Mouse (Mus musculus) midbrain, embryonic 14.5 days (tissue): ENCODE results near the gene Ccm2l. TPM values are rescaled to one million over a fixed set of nuclear protein-coding genes. Genes with fewer than 3 reads are reported as not detected.

Experiments
- ATAC-seq: fragments of 200-750 bp; cut with Nextera tagmentation; 2 replicates; pipeline ENCODE4 v1.8.0; 2017; ENCODE audit warnings: moderate number of reproducible peaks, moderate library complexity; ENCODE audit not compliant: low FRiP score, low TSS enrichment
- DNase-seq: peaks from one replicate; pipeline ENCODE4 v3.0.0-alpha.2; 2015
- H3K27ac ChIP-seq: fragments of 300-500 bp; sonication (generic); replicated peaks from 2 replicates; pipeline ENCODE4 v1.5.1; 2014; ENCODE audit warnings: mild to moderate bottlenecking, low read depth, low read length, moderate library complexity
- H3K27me3 ChIP-seq: fragments of 300-500 bp; sonication (generic); 2 replicates; pipeline ENCODE4 v1.6.1; 2014; ENCODE audit warnings: low read length, control low read depth, mixed read lengths; ENCODE audit not compliant: control insufficient read depth, insufficient read depth
- H3K36me3 ChIP-seq: fragments of 300-500 bp; sonication (generic); 2 replicates; pipeline ENCODE4 v1.6.1; 2014; ENCODE audit warnings: low read length, control low read depth; ENCODE audit not compliant: control insufficient read depth, insufficient read depth
- H3K4me1 ChIP-seq: fragments of 300-500 bp; sonication (generic); 2 replicates; pipeline ENCODE4 v1.6.1; 2014; ENCODE audit warnings: mild to moderate bottlenecking, antibody characterized with exemption, low read length, control low read depth; ENCODE audit not compliant: control insufficient read depth, insufficient read depth
- H3K4me2 ChIP-seq: fragments of 300-500 bp; sonication (generic); 2 replicates; pipeline ENCODE4 v1.6.1; 2014; ENCODE audit warnings: mild to moderate bottlenecking, low read length, moderate library complexity
- H3K4me3 ChIP-seq: fragments of 300-500 bp; sonication (generic); replicated peaks from 2 replicates; pipeline ENCODE4 v1.5.1; 2014; ENCODE audit warnings: low read depth, low read length
- H3K9ac ChIP-seq: fragments of 300-500 bp; sonication (generic); replicated peaks from 2 replicates; pipeline ENCODE4 v1.6.1; 2014; ENCODE audit warnings: mild to moderate bottlenecking, low read length, moderate library complexity
- H3K9me3 ChIP-seq: fragments of 300-500 bp; sonication (generic); 2 replicates; pipeline ENCODE4 v1.6.1; 2016; ENCODE audit warnings: low read length, control low read depth, mixed read lengths; ENCODE audit not compliant: control insufficient read depth
- WGBS: fragments of 180-500 bp; shearing (Covaris S2); extraction: QIAGEN DNeasy Blood & Tissue Kit; methylation state at CpG from one replicate; pipeline ENCODE4 v1.1.7; 2014; 5-methylcytosine and 5-hydroxymethylcytosine counted together
- polyA plus RNA-seq: library from polyadenylated mRNA; unstranded; fragments of >200 nt; fragmentation: Nextera tagmentation; extraction: Ambion mirVana; gene quantifications from 2 replicates; pipeline ENCODE4 v1.2.1, GENCODE M21; 2014

The Ccm2l gene
- polyA plus RNA-seq: 1.5 and 2.0 TPM in 2 replicates

DNA sequence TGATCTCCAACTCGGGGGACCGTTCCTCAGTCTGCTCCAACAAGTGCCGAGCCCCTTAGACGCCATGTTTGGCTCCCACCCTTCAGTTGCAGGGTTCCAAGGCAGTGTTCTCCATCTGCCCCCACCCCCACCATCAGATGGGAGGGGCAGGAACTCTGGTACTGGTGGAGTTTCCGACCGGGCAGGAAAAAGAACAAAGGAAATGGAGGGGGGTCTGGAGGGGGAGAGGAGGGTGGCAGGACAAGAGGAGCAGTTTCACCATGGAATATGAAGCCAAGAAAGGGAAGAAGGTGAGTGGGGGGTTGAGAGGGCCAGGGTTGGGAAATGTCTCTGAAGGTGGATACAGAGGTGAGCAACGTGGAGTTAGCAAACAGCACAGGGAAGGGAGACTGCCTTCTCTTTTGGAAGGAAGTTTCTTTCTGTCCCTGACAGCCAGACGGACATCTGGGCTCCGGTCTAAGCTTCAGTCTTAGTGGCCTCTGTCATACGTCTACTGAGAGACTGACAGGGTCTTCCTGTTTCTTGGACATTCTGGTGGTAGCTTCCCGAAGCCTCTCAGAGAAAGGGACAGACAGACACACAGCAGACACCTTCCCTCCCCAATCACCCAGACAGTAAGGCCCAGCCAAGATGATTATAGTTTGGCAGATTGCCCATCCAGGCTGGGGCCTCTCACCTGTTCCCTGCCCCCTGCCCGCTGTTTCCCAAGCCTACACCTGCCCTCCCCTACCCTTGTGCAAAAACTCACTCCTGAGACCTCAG, at the start of gene Ccm2l:
TSS of gene Ccm2l (plus strand) at position 209 of the 762 bp plus-strand sequence.
- H3K36me3 ChIP-seq: no peaks in the 10 kb centered on the region

DNA sequence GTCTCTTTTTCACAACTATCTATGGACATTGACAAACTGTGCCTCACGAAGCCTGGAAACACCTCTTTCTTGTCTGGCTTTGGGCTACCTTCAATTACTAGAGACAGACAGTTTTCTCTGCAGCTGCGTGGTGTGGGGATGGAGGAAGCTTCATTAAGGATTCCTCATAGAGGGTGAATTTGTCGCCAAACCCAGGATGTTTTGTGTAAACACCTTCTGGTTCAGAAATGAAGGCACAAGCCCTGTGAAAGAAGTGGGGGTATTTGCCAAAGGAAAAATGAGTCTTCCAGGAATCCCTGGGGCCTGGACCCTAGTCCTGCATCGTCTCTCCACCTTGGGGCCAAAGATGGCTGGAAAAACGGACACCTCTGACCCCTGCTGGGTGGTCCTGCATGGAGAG, 49.0 kb upstream of the Ccm2l start:
- H3K27me3 ChIP-seq: no peaks in the 10 kb centered on the region
- no peak overlapping the region for H3K9ac ChIP-seq
- 42% methylated on average over 5 of the region's 5 CpGs for WGBS
- H3K27ac ChIP-seq: no peak overlapping the region
- no peak for DNase-seq
- H3K4me1 ChIP-seq: peaks cover 10% of the 10 kb centered on the region
- H3K4me2 ChIP-seq: no peak overlapping the region
- ATAC-seq: no peak
- no peak overlapping the region for H3K4me3 ChIP-seq
- H3K36me3 ChIP-seq: 0 out of 2 replicates have a peak, but pooled peaks cover 10% of the 10 kb centered on the region
- H3K9me3 ChIP-seq: no peaks in the 10 kb centered on the region

More for the DNA sequence above, at the start of gene Ccm2l:
- Histone ChIP-seq H3K4me1 (0 out of 2 replicates have a peak, but pooled peaks cover 4% of the 10 kb centered on the region), H3K4me3 (no peak within 1 kb of the TSS), H3K9ac (no peak within 1 kb of the TSS), H3K9me3 (no peaks in the 10 kb centered on the region), H3K27ac (no peak within 1 kb of the TSS), H3K4me2 (no peak within 1 kb of the TSS), H3K27me3 (peaks cover 11% of the 10 kb centered on the region)
- DNase-seq: no peak
- 57% methylated on average over 12 of the region's 12 CpGs for WGBS
- ATAC-seq: no peak

DNA sequence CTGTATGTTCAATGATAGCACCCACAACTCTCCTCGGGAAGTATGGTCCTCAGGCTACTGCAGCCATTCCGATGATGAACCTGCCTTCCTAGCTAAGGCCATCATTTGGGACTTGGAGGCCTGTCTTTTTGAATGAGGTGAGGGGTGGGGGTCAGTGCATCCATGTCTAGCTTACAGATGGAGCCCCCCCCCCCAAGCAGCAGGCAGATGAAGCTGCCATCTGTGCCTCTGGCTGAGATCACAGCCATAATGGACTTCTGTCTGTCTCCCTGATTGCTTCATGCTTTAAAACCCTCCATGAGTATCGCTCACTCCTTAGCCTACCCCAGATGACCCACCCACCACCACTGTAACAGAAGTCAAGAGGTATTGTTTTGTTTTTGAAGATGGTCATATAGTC, 46.4 kb upstream of the Ccm2l start:
- no peaks in the 10 kb centered on the region for H3K36me3 ChIP-seq
- no peak overlapping the region for H3K4me3 ChIP-seq
- no peak overlapping the region for H3K4me2 ChIP-seq
- DNase-seq (no peak), ATAC-seq (no peak)
- 93% methylated on average over 3 of the region's 3 CpGs for WGBS
- H3K27me3 ChIP-seq: no peaks in the 10 kb centered on the region
- no peaks in the 10 kb centered on the region for H3K9me3 ChIP-seq
- no peak overlapping the region for H3K9ac ChIP-seq
- H3K4me1 ChIP-seq: peaks cover 3% of the 10 kb centered on the region; the same call in 1 of the 2 replicates
- no peak overlapping the region for H3K27ac ChIP-seq

GRCm38 (mm10) chr2:153021163-153021562, 44.6 kb upstream of the Ccm2l start:
- ATAC-seq: no peak
- 54% methylated on average over 3 of the region's 3 CpGs for WGBS
- no peak overlapping the region for H3K27ac ChIP-seq

GRCm38 (mm10) chr2:153022855-153023254, 42.9 kb upstream of the Ccm2l start:
- Histone ChIP-seq H3K36me3 (no peaks in the 10 kb centered on the region), H3K27me3 (no peaks in the 10 kb centered on the region), H3K4me3 (no peak overlapping the region), H3K27ac (no peak overlapping the region), H3K4me1 (no peaks in the 10 kb centered on the region), H3K9ac (no peak overlapping the region), H3K4me2 (no peak overlapping the region), H3K9me3 (no peaks in the 10 kb centered on the region)
- DNase-seq (no peak), ATAC-seq (no peak)
- WGBS: 68% methylated on average over 4 of the region's 4 CpGs

More at GRCm38 (mm10) chr2:153021163-153021562, 44.6 kb upstream of the Ccm2l start:
- no peak for DNase-seq
- Histone ChIP-seq H3K4me1 (no peaks in the 10 kb centered on the region), H3K9ac (no peak overlapping the region), H3K4me2 (no peak overlapping the region), H3K4me3 (no peak overlapping the region), H3K9me3 (no peaks in the 10 kb centered on the region), H3K27me3 (no peaks in the 10 kb centered on the region), H3K36me3 (no peaks in the 10 kb centered on the region)

DNA sequence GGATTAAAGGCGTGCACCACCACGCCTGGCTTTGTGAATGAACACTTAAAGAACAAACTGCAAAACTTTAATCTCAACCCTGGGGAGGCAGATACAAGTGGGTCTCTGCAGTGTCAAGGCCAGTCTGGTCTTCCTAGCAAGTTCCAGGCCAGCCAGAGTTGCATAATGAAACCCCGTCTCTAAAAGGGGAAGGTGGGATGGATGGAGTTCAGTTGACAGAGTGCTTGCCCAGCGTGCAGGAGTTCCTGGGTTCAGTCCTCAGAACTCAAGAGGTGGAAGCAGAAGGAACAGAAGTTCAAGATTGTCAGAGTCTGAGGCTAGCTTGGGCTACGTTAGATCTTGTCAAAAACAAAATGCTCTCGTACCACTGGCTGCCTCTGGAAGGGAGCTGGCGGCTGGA, 39.7 kb upstream of the Ccm2l start:
- H3K4me1 ChIP-seq: peaks cover 7% of the 10 kb centered on the region
- no peak overlapping the region for H3K27ac ChIP-seq
- H3K27me3 ChIP-seq: no peaks in the 10 kb centered on the region
- 82% methylated on average over 7 of the region's 7 CpGs for WGBS
- H3K4me2 ChIP-seq: no peak overlapping the region
- no peak overlapping the region for H3K9ac ChIP-seq
- no peaks in the 10 kb centered on the region for H3K36me3 ChIP-seq
- ATAC-seq (no peak), DNase-seq (no peak)
- no peak overlapping the region for H3K4me3 ChIP-seq
- H3K9me3 ChIP-seq: no peaks in the 10 kb centered on the region

DNA sequence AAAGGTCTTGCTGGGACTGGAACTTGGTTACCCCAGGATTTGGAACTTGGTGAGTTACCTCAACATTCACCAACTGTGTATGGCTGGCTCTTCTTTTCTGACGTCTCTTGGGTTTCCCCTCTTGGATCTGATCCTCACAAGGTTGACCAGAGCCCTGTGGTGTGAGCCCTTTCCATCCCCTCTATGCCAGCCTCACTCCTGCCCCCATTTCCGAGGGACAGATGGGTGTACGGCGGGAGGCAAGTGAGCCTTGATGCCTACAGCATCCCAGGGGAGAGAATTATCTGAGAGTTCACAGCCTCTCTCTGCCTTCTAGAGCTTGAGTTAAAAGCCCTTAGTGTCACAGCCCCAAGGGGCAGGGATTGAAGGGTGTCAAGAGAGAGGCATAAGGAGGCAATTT, 38.3 kb upstream of the Ccm2l start:
- Histone ChIP-seq H3K4me1 (peaks cover 8% of the 10 kb centered on the region), H3K9ac (no peak overlapping the region), H3K36me3 (no peaks in the 10 kb centered on the region), H3K27ac (no peak overlapping the region), H3K4me2 (no peak overlapping the region), H3K9me3 (no peaks in the 10 kb centered on the region), H3K4me3 (no peak overlapping the region), H3K27me3 (no peaks in the 10 kb centered on the region)
- ATAC-seq (no peak), DNase-seq (no peak)
- WGBS: 39% methylated on average over 4 of the region's 4 CpGs

DNA sequence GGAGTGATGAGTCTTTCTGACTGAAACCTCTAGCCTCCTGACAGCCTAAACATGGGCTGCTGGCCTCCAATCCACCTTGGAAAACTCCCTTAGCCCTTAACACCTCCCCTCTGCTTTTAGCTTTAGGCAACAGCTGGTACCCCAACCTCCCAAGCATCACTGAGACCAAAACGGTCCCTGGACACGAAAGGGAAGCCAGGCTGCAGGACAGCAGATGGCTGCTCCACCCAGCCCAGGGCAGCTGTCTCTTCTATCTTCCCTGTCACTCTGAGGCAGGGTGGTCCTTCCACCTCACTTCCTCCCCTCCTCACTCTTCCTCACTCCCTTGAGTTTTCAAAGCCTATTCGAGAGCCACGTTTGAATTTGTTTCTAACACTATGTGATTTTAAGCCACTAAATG, 35.3 kb upstream of the Ccm2l start:
- Histone ChIP-seq H3K9ac (peak overlapping the region; percentile 76; the same call in 1 of the 2 replicates), H3K4me2 (peak overlapping the region; percentile 83), H3K27ac (peak overlapping the region; percentile 93), H3K9me3 (no peaks in the 10 kb centered on the region), H3K36me3 (no peaks in the 10 kb centered on the region), H3K4me1 (peaks cover 35% of the 10 kb centered on the region), H3K4me3 (peak overlapping the region; percentile 69; the same call in 1 of the 2 replicates), H3K27me3 (no peaks in the 10 kb centered on the region)
- ATAC-seq (no peak), DNase-seq (no peak)
- WGBS: 12% methylated on average over 4 of the region's 4 CpGs
